Mouse (Mus musculus): ENCODE measurements at regions not wholly inside any gene's neighbourhood (a gene's known extent, or its start where the extent isn't known, plus 50 kb on each side); places are given as distances from the start of the nearest gene placed in this dataset.

DNA sequence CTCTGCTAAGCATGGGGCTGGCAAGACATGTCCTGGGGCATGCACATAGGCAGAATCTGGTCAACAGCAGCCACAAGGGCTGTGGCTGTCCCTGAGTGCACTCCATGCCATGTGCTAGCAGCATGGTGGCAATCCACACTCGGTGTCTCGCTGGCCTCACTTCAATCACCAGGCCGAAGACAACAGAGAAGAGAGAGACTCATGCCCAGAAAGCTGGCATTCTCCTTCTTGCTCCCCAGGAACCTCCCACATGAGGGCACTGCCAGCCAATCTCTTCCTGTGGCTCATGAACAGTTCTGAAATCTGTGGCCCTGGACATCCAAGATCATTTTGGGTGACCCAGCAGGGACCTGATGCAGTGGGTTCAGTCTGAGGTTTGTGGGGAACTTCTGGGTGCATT lies 74.5 kb upstream of the Gm26897 start:
- DNase-seq (ENCODE audit: low spot score) = no peak

GRCm38 (mm10) chr5:111660447-111660846 lies 73.3 kb upstream of the Gm26897 start:
- DNase-seq (ENCODE audit: low spot score) = no peak

DNA sequence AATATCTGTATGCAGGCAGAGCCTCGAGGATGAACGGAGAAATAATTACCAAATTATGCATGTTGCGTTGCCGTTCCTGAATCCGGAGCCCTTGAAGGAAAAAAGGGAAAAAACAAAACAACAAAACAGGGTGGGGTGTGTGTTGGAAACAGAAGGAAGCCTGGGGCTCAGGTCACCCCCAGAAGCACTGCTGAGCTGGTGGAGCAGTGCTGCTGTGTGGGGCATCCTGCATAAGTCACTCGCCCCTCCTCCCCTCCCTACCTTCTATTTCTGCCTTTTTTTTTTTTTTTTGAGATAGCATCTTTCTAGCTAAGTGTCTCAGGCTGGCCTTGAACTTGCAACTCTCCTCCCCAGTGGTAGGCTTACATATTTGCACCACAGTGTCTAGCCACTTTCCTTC lies 72.8 kb upstream of the Gm26897 start:
- DNase-seq (ENCODE audit: low spot score) = no peak

GRCm38 (mm10) chr5:111661971-111662370 lies 71.8 kb upstream of the Gm26897 start:
- peak; percentile 61 for DNase-seq (ENCODE audit: low spot score)

DNA sequence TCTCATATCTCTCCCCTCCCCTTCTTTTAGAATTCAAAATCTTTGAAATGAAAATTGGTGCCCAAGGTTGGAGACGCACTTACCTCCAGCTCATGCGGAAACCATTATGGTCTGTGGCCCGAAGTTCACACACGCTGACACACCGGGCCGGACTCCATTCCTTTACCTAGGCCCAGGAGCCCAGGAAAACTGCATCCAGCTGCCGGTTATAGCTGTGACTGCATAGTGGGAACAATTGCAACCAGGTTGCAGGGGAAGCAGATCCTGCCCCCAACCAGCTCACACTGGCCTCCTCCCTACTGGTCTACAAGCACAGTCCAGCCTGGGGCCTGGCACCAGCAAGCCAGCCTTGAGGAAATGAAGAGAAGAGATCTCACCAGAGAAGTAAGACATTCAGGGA lies 69.9 kb upstream of the Gm26897 start:
- no peak for DNase-seq (ENCODE audit: low spot score)

DNA sequence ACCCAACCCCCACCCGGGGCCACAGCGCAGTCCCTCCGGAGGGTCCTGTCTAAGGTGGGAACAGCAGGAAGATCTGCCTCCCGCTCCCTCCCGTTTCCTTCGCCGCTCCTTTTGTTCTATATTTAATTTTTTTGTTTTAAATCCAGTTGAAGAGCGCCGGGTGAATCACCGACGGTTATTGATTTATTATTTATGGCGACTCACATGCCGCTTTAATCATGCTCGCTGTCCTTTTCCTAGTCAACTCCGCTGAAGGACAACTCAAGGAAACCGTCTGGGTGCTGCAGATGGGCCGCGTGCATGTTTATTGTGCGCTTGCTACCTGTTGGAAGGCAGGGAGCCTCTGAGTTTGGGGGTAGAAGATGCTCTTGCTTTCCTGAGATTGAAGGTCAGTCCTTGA lies 68.3 kb upstream of the Gm26897 start:
- no peak for DNase-seq (ENCODE audit: low spot score)

DNA sequence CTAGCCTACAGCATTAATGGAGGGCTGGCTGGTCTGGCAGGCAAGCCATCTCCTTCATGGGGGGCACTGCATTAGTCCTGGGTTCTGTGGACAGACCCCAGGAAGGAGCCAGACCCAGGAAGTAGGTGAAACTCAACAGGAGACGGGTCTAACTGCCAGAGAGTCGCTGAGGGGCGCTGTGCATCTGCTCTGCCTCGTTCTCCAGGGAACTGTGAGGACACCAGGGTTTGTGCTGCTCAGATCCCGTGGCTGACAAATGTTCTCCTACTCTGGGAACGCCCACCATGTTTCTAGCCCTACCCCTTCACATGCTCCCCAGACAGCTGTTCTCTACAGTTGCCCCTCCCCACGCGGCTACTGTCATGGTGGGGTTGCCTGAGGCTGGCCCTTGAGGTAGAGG lies 67.7 kb upstream of the Gm26897 start:
- DNase-seq (ENCODE audit: low spot score) = no peak

GRCm38 (mm10) chr5:111667901-111668300 lies 65.8 kb upstream of the Gm26897 start:
- no peak for DNase-seq (ENCODE audit: low spot score)

- no peak for DNase-seq (ENCODE audit: low spot score)
These were observed 64.6 kb upstream of the Gm26897 start for GRCm38 (mm10) chr5:111669139-111669538.

GRCm38 (mm10) chr5:111671762-111672161 lies 62.0 kb upstream of the Gm26897 start:
- DNase-seq (ENCODE audit: low spot score) = no peak

GRCm38 (mm10) chr5:111674976-111675672 lies 58.6 kb upstream of the Gm26897 start:
- no peak for DNase-seq (ENCODE audit: low spot score)

- DNase-seq (ENCODE audit: low spot score) = peak; percentile 69
These were observed 58.0 kb upstream of the Gm26897 start for GRCm38 (mm10) chr5:111675673-111676261.

- DNase-seq (ENCODE audit: low spot score) = no peak
These were observed 55.8 kb upstream of the Gm26897 start for GRCm38 (mm10) chr5:111677847-111678311.

DNA sequence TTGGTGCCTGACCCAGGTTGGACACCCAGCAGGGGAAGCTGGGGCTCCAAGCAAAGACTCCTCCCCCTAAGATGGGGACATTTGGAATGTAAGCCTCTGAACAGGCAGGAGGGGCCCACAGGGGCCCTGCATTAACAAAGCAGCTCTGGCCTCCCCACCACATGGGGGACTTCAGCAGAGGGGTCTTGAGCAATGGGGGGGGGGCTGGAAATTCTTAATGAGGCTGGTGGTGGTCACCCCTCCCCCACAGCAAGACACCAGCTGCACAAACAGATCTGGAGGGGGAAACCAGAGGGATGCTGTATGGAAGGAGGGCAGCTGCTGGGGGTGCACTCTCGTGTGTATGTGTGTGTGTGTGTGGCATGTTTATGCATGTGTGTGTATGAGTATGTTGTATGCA lies 55.2 kb upstream of the Gm26897 start:
- no peak for DNase-seq (ENCODE audit: low spot score)

GRCm38 (mm10) chr5:111681362-111682028 lies 52.2 kb upstream of the Gm26897 start:
- DNase-seq (ENCODE audit: low spot score) = no peak

DNA sequence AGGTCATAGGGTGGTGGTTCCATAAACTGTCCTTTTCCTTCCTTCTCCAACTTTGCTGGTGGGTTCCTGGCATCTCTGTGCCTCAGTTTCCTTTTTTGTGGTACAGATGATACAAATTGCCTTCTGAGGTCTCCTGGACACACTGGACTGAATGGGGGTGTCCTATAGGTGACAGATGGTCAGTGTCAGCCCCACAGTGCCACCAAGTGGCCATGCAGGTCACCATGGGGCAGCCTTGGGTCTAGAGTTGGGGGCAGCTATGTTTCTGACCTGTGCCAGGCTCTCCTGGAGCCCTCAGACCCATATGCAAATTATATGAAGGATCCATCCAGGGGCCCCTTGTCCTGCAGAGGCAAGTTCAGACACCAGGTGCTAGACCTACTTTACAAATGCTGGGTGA lies 50.8 kb upstream of the Gm26897 start:
- DNase-seq (ENCODE audit: low spot score) = peak; percentile 34
